Mouse (Mus musculus): Measurements from ENCODE around the gene Adgrl1. TPM values are rescaled to one million over a fixed set of nuclear protein-coding genes. Genes with fewer than 3 reads are reported as not detected.
A peak's percentile ranks its signal among the peaks of the same experiment; 100 is the strongest.

The Adgrl1 gene
- polyA plus RNA-seq, 1 experiment from 2014 or later = 24.4 TPM

DNA sequence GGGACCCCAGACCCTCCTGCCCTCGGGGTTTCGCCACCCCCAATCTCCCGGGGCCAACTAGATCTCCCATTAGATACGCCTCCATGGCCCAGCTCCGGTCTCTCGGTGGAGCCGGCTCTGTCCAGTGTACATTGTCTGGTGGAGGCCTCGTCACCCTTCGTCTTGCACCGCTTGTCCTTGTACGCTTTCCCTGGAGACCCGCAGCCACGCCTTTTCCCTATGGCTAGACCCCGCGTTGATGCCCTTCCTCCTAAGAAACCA lies 56.0 kb downstream of the Adgrl1 start:
- H3K4me1 ChIP-seq (ENCODE audit: control insufficient read depth, insufficient read depth, low read length) = peaks cover 18% of the 10 kb centered on the region
- H3K27ac ChIP-seq (ENCODE audit: low read depth, low read length) = no peak overlapping the region
- H3K27me3 ChIP-seq (ENCODE audit: control insufficient read depth, insufficient read depth, low read length) = no peaks in the 10 kb centered on the region
- no peaks in the 10 kb centered on the region for H3K9me3 ChIP-seq (ENCODE audit: control insufficient read depth, low read length)
- peak overlapping the region; percentile 68 for H3K9ac ChIP-seq (ENCODE audit: low read depth, low read length)
- WGBS = 2% methylated on average over 15 of the region's 15 CpGs
- no peak; the same call in 1 of the 2 replicates for ATAC-seq (ENCODE audit: low FRiP score, low TSS enrichment)
- no peaks in the 10 kb centered on the region for H3K36me3 ChIP-seq (ENCODE audit: control insufficient read depth, insufficient read depth, low read length)
- peak overlapping the region; percentile 91 for H3K4me2 ChIP-seq (replicated peaks; ENCODE audit: low read depth, low read length)
- H3K4me3 ChIP-seq (ENCODE audit: low read length) = peak overlapping the region; percentile 79

DNA sequence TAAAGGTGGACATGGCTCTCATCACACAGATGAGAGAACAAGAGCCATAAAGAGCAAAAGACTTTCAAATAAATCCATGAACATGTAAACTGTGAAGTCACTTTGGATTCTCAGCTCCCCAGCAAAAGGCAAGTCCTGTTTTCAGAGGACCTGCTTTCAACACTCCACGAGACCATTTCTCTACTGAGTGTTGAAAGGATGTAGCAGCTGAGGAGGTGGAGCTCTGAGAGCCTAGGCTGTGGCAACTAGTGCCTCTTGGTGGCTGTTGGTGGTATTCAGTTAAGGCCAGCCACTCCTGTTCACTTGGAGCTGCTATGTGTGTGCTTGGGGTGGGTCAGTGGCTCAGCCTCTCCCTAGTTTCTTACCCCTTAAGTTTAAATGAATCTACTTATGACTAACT lies 56.9 kb downstream of the Adgrl1 start:
- Histone ChIP-seq H3K36me3 (ENCODE audit: control insufficient read depth, insufficient read depth, low read length) (no peaks in the 10 kb centered on the region), H3K27me3 (ENCODE audit: control insufficient read depth, insufficient read depth, low read length) (no peaks in the 10 kb centered on the region), H3K4me2 (replicated peaks; ENCODE audit: low read depth, low read length) (peak overlapping the region; percentile 91), H3K4me3 (ENCODE audit: low read length) (peak overlapping the region; percentile 79), H3K9ac (ENCODE audit: low read depth, low read length) (peak overlapping the region; percentile 68; the same call in 1 of the 2 replicates), H3K9me3 (ENCODE audit: control insufficient read depth, low read length) (no peaks in the 10 kb centered on the region), H3K27ac (ENCODE audit: low read depth, low read length) (no peak overlapping the region), H3K4me1 (ENCODE audit: control insufficient read depth, insufficient read depth, low read length) (peaks cover 18% of the 10 kb centered on the region)
- no peak for ATAC-seq (ENCODE audit: low FRiP score, low TSS enrichment)
- WGBS = 23% methylated on average over 1 of the region's 1 CpGs

DNA sequence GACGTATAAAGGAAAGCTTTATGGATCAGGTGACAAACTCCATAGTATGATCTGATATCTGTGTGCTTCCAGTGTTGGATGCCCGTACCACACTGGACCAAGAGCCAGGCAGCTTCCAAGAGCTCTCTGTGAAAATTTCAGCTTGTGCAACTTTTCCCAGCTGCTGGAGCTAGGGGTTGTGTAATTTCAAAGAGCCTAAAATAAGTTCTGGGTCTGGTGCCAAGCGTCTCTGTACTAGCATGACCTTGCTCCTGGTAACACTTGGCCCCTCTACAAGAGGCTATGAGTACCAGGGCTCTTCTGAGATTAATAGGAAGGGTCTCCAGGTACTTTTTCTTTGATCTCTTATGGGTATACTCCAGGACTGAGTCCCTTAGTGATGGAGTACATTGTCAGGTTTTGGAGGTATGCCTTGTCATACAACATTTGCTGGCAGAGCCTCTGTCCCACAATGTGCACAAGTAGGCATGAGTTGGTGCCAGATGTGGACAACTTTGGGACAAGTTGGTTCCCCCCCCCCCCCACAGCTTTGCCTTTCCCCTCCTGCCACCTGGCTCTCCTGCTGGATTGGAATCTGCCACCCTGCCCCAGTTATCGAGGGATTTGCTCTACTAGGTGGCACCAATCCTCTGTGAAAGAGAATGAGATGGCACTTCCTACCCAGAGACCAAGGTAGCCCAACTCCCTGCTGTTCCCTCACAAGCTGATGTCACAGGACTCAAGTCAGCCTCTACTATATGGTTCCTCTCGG lies 64.3 kb downstream of the Adgrl1 start:
- no peak for ATAC-seq (ENCODE audit: low FRiP score, low TSS enrichment)
- no peak overlapping the region for H3K4me3 ChIP-seq (ENCODE audit: low read length)
- no peaks in the 10 kb centered on the region for H3K4me1 ChIP-seq (ENCODE audit: control insufficient read depth, insufficient read depth, low read length)
- 91% methylated on average over 5 of the region's 5 CpGs for WGBS
- no peak overlapping the region for H3K4me2 ChIP-seq (replicated peaks; ENCODE audit: low read depth, low read length)
- H3K27me3 ChIP-seq (ENCODE audit: control insufficient read depth, insufficient read depth, low read length) = no peaks in the 10 kb centered on the region
- H3K9ac ChIP-seq (ENCODE audit: low read depth, low read length) = no peak overlapping the region
- H3K27ac ChIP-seq (ENCODE audit: low read depth, low read length) = no peak overlapping the region
- H3K36me3 ChIP-seq (ENCODE audit: control insufficient read depth, insufficient read depth, low read length) = peaks cover 28% of the 10 kb centered on the region
- H3K9me3 ChIP-seq (ENCODE audit: control insufficient read depth, low read length) = no peaks in the 10 kb centered on the region

GRCm38 (mm10) chr8:83967701-83968100 lies 67.8 kb downstream of the Adgrl1 start:
- Histone ChIP-seq H3K4me2 (replicated peaks; ENCODE audit: low read depth, low read length) (no peak overlapping the region), H3K27me3 (ENCODE audit: control insufficient read depth, insufficient read depth, low read length) (no peaks in the 10 kb centered on the region), H3K9ac (ENCODE audit: low read depth, low read length) (no peak overlapping the region), H3K4me3 (ENCODE audit: low read length) (no peak overlapping the region), H3K27ac (ENCODE audit: low read depth, low read length) (no peak overlapping the region), H3K9me3 (ENCODE audit: control insufficient read depth, low read length) (no peaks in the 10 kb centered on the region), H3K4me1 (ENCODE audit: control insufficient read depth, insufficient read depth, low read length) (0 out of 2 replicates have a peak, but pooled peaks cover 2% of the 10 kb centered on the region), H3K36me3 (ENCODE audit: control insufficient read depth, insufficient read depth, low read length) (peaks cover 35% of the 10 kb centered on the region)
- WGBS = 97% methylated on average over 7 of the region's 7 CpGs
- ATAC-seq (ENCODE audit: low FRiP score, low TSS enrichment) = no peak

DNA sequence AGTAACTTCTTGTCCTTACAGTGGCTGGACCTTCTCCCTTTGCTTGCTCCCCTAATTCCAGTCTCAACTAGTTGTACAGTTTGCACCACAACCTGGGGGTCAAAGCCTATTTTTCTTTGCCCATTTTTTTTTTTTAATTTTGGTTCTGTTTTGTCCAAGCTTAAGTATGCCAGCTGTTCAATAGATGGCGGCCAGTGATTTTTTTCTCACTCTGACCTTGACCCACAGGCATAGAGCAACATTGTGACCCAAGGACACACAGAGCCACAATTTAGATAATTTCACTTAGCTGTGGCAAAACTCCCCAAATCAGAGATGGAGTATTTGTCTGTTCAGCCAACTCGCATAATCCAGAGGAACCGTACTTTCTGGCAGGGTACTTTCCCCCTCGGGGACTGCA lies 71.2 kb downstream of the Adgrl1 start:
- peaks cover 16% of the 10 kb centered on the region; the same call in 1 of the 2 replicates for H3K4me1 ChIP-seq (ENCODE audit: control insufficient read depth, insufficient read depth, low read length)
- no peak overlapping the region for H3K9ac ChIP-seq (ENCODE audit: low read depth, low read length)
- H3K9me3 ChIP-seq (ENCODE audit: control insufficient read depth, low read length) = no peaks in the 10 kb centered on the region
- ATAC-seq (ENCODE audit: low FRiP score, low TSS enrichment) = no peak
- H3K27ac ChIP-seq (ENCODE audit: low read depth, low read length) = no peak overlapping the region
- no peak overlapping the region for H3K4me3 ChIP-seq (ENCODE audit: low read length)
- H3K27me3 ChIP-seq (ENCODE audit: control insufficient read depth, insufficient read depth, low read length) = no peaks in the 10 kb centered on the region
- H3K36me3 ChIP-seq (ENCODE audit: control insufficient read depth, insufficient read depth, low read length) = peaks cover 34% of the 10 kb centered on the region
- H3K4me2 ChIP-seq (replicated peaks; ENCODE audit: low read depth, low read length) = no peak overlapping the region
- 91% methylated on average over 4 of the region's 4 CpGs for WGBS

GRCm38 (mm10) chr8:83971661-83972060 lies 71.8 kb downstream of the Adgrl1 start:
- H3K36me3 ChIP-seq (ENCODE audit: control insufficient read depth, insufficient read depth, low read length) = peaks cover 35% of the 10 kb centered on the region
- H3K27me3 ChIP-seq (ENCODE audit: control insufficient read depth, insufficient read depth, low read length) = no peaks in the 10 kb centered on the region
- 78% methylated on average over 6 of the region's 6 CpGs for WGBS
- H3K4me2 ChIP-seq (replicated peaks; ENCODE audit: low read depth, low read length) = peak overlapping the region; percentile 82
- H3K9me3 ChIP-seq (ENCODE audit: control insufficient read depth, low read length) = no peaks in the 10 kb centered on the region
- H3K4me1 ChIP-seq (ENCODE audit: control insufficient read depth, insufficient read depth, low read length) = peaks cover 16% of the 10 kb centered on the region; the same call in 1 of the 2 replicates
- ATAC-seq (ENCODE audit: low FRiP score, low TSS enrichment) = no peak
- H3K4me3 ChIP-seq (ENCODE audit: low read length) = peak overlapping the region; percentile 92
- no peak overlapping the region for H3K27ac ChIP-seq (ENCODE audit: low read depth, low read length)
- no peak overlapping the region for H3K9ac ChIP-seq (ENCODE audit: low read depth, low read length)

- ATAC-seq (ENCODE audit: low FRiP score, low TSS enrichment) = peak; percentile 100
- under 1% methylated on average over 77 of the region's 94 CpGs for WGBS
- Histone ChIP-seq H3K27me3 (ENCODE audit: control insufficient read depth, insufficient read depth, low read length) (no peaks in the 10 kb centered on the region), H3K9ac (ENCODE audit: low read depth, low read length) (peak within 1 kb of the TSS; percentile 89), H3K27ac (ENCODE audit: low read depth, low read length) (0 out of 2 replicates have a peak within 1 kb of the TSS, but pooled peaks have one; percentile 51), H3K4me2 (replicated peaks; ENCODE audit: low read depth, low read length) (peak within 1 kb of the TSS; percentile 94), H3K36me3 (ENCODE audit: control insufficient read depth, insufficient read depth, low read length) (peaks cover 28% of the 10 kb centered on the region), H3K9me3 (ENCODE audit: control insufficient read depth, low read length) (no peaks in the 10 kb centered on the region), H3K4me1 (ENCODE audit: control insufficient read depth, insufficient read depth, low read length) (peaks cover 23% of the 10 kb centered on the region), H3K4me3 (ENCODE audit: low read length) (peak within 1 kb of the TSS; percentile 92)
Measured at GRCm38 (mm10) chr8:83972150-83973120, 72.5 kb downstream of the Adgrl1 start, which contains the start of gene Prkaca. Prkaca (plus strand) TSS chr8:83972993.

DNA sequence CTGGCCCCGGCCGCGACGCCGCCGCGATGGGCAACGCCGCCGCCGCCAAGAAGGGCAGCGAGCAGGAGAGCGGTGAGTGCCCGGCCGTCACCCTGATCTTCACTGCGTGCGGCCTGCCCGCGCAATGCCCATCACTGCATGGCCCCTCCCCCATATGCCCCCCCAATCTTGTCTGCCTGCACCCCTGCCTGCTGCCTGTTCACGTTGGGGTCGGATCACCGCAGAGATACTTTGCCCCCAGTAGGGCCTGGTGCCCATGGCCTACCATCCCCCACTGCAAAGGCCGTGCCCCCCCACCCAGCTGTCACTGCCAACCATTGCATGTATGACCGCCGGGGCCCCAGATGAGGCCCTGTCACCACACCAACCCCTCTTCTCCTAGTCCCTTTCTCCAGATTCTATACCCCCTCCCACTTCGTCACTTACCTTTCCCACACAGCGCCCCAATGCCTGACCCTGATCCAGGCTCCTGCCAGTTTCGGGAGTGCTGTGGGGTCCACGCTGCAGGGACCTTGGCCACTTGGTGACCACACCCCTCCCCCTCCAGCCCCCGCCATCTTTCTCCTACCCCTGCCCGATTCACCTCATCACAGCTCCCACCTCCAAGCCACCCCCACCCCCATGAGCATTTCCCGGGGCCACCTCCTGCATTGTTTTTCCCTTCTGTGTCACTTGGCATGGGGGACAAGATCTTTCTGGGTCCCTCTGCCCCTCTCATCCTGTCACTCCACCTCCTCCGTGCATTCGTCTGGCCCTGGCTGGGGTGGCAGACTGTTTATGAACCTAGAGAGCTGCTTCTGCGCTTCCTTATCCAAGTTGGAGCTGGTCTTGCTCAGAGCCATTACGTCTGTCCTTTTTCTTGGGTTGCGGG lies 73.5 kb downstream of the Adgrl1 start:
- Histone ChIP-seq H3K4me2 (replicated peaks; ENCODE audit: low read depth, low read length) (peak overlapping the region; percentile 94), H3K9ac (ENCODE audit: low read depth, low read length) (peak overlapping the region; percentile 89), H3K4me3 (ENCODE audit: low read length) (peak overlapping the region; percentile 92), H3K27me3 (ENCODE audit: control insufficient read depth, insufficient read depth, low read length) (no peaks in the 10 kb centered on the region), H3K4me1 (ENCODE audit: control insufficient read depth, insufficient read depth, low read length) (peaks cover 27% of the 10 kb centered on the region), H3K9me3 (ENCODE audit: control insufficient read depth, low read length) (no peaks in the 10 kb centered on the region), H3K27ac (ENCODE audit: low read depth, low read length) (0 out of 2 replicates have a peak overlapping the region, but pooled peaks have one; percentile 11), H3K36me3 (ENCODE audit: control insufficient read depth, insufficient read depth, low read length) (peaks cover 23% of the 10 kb centered on the region)
- 4% methylated on average over 21 of the region's 37 CpGs for WGBS
- peak; percentile 28 for ATAC-seq (ENCODE audit: low FRiP score, low TSS enrichment)
